Mouse (Mus musculus) T-cell, adult 66 days (primary cell): Measurements from ENCODE around the gene F9. TPM values are rescaled to one million over a fixed set of nuclear protein-coding genes. Genes with fewer than 3 reads are reported as not detected.

ENCODE experiments used
- total RNA-seq, 2 experiments: library from RNA; stranded (reverse); gene quantifications; 3 replicates in 1 of 2; 4 replicates in 1 of 2; pipeline ENCODE4 v1.2.4; 2023

F9 gene
- total RNA-seq: not detected

DNA sequence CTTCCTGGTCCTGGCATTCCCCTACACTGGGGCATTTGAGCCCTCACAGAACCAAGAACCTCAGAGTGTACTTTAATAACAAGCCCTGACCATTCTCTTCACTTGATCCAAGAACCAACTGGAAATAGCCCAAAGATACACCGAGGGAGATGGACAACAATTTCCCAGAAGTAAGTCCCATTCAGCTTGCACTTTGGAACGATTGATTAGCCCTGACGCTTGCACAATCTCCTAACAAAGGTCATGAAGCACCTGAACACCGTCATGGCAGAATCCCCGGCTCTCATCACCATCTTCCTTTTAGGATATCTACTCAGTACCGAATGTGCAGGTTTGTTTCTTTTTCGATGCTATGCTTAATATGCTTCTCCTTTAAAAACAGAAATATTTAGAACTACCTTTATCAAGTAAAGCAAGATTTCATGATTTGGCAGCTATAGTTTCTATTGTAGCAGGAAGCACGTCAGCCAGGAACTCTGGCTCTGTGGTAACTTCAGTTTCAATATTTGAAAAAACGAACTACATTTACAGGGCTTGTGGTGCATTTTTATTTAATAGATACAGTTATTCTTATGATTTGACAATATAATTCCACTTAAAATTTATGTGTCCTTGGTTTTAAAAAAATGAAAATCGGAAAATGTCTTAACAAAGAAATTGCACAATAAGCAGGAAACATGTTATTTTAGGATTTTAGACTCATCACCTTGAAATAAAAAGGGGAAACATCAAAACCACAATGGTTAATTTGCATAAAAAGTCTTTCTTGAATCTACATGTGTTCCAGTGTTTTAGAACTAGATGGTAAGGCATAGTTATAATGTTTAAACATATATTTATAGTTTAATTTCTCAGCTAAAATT lies at the start of gene F9:
F9 (plus strand) TSS at position 244 of the 863 bp plus-strand sequence.

Other genes starting within 250 kb of the F9 start
- gene Mcf2, start 179.6 kb downstream of the F9 start, total RNA-seq: not detected